In genomic region chr5:36988781-36989624, GRCm38 (mm10) we compare ENCODE assay signal across 8 mouse cellular contexts. TPM values are rescaled to one million over a fixed set of nuclear protein-coding genes. Genes with fewer than 3 reads are reported as not detected.
A peak's percentile ranks its signal among the peaks of the same experiment; 100 is the strongest.
DNase-seq lines count a peak whose midpoint lies in the region; ATAC-seq and TF ChIP-seq lines count a peak whose summit lies in the region.

Gene Wfs1 (minus strand): TSS chr5:36989205.

- WGBS in hindbrain, embryonic 13.5 days = under 1% methylated on average over 59 of the region's 60 CpGs

- H3K4me3 ChIP-seq in hindbrain, embryonic 13.5 days = peak within 1 kb of the TSS; percentile 72

- H3K27ac ChIP-seq in hindbrain, embryonic 13.5 days = 0 out of 2 replicates have a peak within 1 kb of the TSS, but pooled peaks have one; percentile 30

- TF ChIP-seq CTCF in Patski (IDR thresholded peaks at IDR 0.05) = no peak

- DNase-seq in Patski (ENCODE audit: low read depth, low spot score) = peak; percentile 89
- peak; percentile 97 to 98 for DNase-seq in cerebellum, postnatal 10 days
- DNase-seq in frontal cortex, postnatal 25 days (ENCODE audit: low spot score in 2 of 2) = peak; percentile 84 to 89
- DNase-seq in layer of hippocampus, postnatal 14 days (ENCODE audit: low spot score in 2 of 2) = peak; percentile 90 to 97
- DNase-seq in lung, postnatal 10 days = peak; percentile 98
- DNase-seq in ovary, postnatal 14 days (ENCODE audit: low spot score) = peak; percentile 92
- DNase-seq in thymus, postnatal 10 days (ENCODE audit: low spot score in 2 of 2) = peak; percentile 86 to 91

- peak within 1 kb of the TSS; percentile 97 for H3K4me2 ChIP-seq in hindbrain, embryonic 13.5 days

- no peaks in the 10 kb centered on the region for H3K9me3 ChIP-seq in hindbrain, embryonic 13.5 days

- CTCF ChIA-PET in Patski (lab: Charles Lee) = interaction anchor here (0.7 to 1.2 kb wide), 4 partner anchors 23 to 42 kb away, joined by 3 to 4 read pairs (median 4); no protein-coding TSS in a partner anchor

- in situ Hi-C loops in Patski (cut with MboI; ENCODE audit: low pct_unique_long_range_greater_than_20kb) = no loop called here

- peaks cover 16% of the 10 kb centered on the region for H3K4me1 ChIP-seq in hindbrain, embryonic 13.5 days (replicated peaks)

- ATAC-seq in Patski = peak; percentile 99
- ATAC-seq in hindbrain, embryonic 13.5 days (ENCODE audit: low FRiP score) = peak; percentile 98

- peak within 1 kb of the TSS; percentile 79 for H3K9ac ChIP-seq in hindbrain, embryonic 13.5 days

- H3K27me3 ChIP-seq in Patski = peaks cover 6% of the 10 kb centered on the region
- H3K27me3 ChIP-seq in hindbrain, embryonic 13.5 days = peaks cover 7% of the 10 kb centered on the region; the same call in 1 of the 2 replicates

- no peaks in the 10 kb centered on the region for H3K36me3 ChIP-seq in hindbrain, embryonic 13.5 days

- POLR2A ChIA-PET in Patski (lab: Charles Lee) = interaction anchor here (0.8 kb wide), 1 partner anchor 10 kb away, joined by 3 read pairs; no protein-coding TSS in a partner anchor

RNA-seq across cellular contexts. Expression of gene Wfs1, which starts in this region (rescaled TPM):
- polyA plus RNA-seq in Patski (2021) = 46.7 TPM
- 5.0 and 6.0 TPM in 2 replicates for polyA plus RNA-seq in hindbrain, embryonic 13.5 days (2015; fragmentation: Nextera tagmentation; extraction: Ambion mirVana)
- 100 to 1,000 TPM; 115 to 126 TPM for total RNA-seq in layer of hippocampus, postnatal 14 days (2021)

Comparison
In these comparisons a context has a peak if more than half of its experiments do, and no peak if none do; other contexts are left out.
1. Peak in every context shown above with its lines: DNase-seq, ATAC-seq, H3K4me3 ChIP-seq and H3K27ac ChIP-seq.